Mouse (Mus musculus) layer of hippocampus, adult 18-20 months (tissue): Measurements from ENCODE around the gene Cyp4f37. TPM values are rescaled to one million over a fixed set of nuclear protein-coding genes. Genes with fewer than 3 reads are reported as not detected.

Experiments used
- DNase-seq, 2 experiments: peaks; one replicate each; pipeline ENCODE4 v3.0.0; 2022; ENCODE audit warnings: low spot score in 2 of 2
- total RNA-seq, 2 experiments: library from RNA; stranded (reverse); gene quantifications; 2 replicates each; pipeline ENCODE4 v1.2.3; 2021

Cyp4f37 gene
- total RNA-seq, 2 experiments from 2014 or later: not detected

DNA sequence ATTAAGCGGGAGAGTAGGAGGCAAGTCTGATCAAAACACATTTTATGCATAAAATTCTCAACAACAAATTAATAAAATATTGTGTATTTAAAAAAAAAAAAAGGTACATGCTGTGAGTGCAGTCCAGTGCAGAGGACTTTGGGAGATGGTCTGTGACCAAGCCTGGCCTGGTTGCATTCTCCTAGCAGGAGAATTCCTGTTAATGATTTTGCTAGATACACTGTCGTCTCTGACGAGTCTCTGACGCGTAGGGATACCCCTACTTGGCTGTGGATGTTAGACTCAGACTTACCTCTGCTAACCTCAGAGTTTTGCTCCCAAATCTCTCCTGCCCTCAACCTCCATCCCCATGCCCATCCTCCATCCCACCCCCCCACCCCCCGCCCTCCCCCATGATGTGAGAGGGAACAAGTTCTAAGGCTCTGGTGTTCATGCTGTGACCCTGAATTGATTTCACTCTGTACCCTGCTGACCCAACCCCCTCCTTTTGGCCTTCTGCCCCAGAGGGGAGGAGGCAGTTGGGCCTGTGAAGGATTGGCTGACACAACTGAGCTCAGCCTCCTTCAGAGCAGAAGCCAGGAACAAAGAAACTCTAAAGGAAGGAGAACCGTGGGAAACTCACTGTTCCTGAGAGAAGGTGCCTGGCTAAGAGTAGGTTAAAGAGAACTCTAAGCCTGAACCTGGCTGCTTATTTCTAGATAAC lies 64.1 kb downstream of the Cyp4f37 start, which contains the start of gene Cyp4f15:
Gene Cyp4f15 (plus strand): TSS at position 580 of the 703 bp plus-strand sequence.
- peak; percentile 11 to 51 for DNase-seq

Other genes starting within 250 kb of the Cyp4f37 start
- 10 to 100 TPM; 48.4 to 51.2 TPM for gene Wiz, start 231.9 kb upstream of the Cyp4f37 start, total RNA-seq
- 1 to 10 TPM; 3.2 to 5.0 TPM for gene Rasal3, start 217.7 kb upstream of the Cyp4f37 start, total RNA-seq
- not detected for gene Pglyrp2, start 197.1 kb upstream of the Cyp4f37 start, total RNA-seq
- gene Cyp4f39, start 168.6 kb upstream of the Cyp4f37 start, total RNA-seq: under 1 TPM in 1 of 2 experiments, not detected in 1; 0.20 TPM
- gene Cyp4f17, start 115.3 kb upstream of the Cyp4f37 start, total RNA-seq: 1 to 10 TPM; 2.7 to 4.4 TPM
- gene Cyp4f16, start 84.8 kb upstream of the Cyp4f37 start, total RNA-seq: 1 to 10 TPM; 5.2 to 6.0 TPM
- gene Cyp4f40, start 37.6 kb downstream of the Cyp4f37 start, total RNA-seq: not detected
- gene Cyp4f15, start 64.3 kb downstream of the Cyp4f37 start, total RNA-seq: 10 to 100 TPM; 18.9 to 19.8 TPM
- gene Zfp871, start 167.0 kb downstream of the Cyp4f37 start, total RNA-seq: 10 to 100 TPM; 83.4 to 88.4 TPM
- gene Zfp811, start 188.6 kb downstream of the Cyp4f37 start, total RNA-seq: 1 to 10 TPM; 4.7 to 5.3 TPM
- 10 to 100 TPM; 26.6 to 30.7 TPM for gene Zfp799, start 209.0 kb downstream of the Cyp4f37 start, total RNA-seq